Mouse (Mus musculus) kidney, embryonic 16.5 days (tissue): ENCODE results near the gene Rhox3h. TPM values are rescaled to one million over a fixed set of nuclear protein-coding genes. Genes with fewer than 3 reads are reported as not detected.

ENCODE experiments used
- polyA plus RNA-seq: library from polyadenylated mRNA; unstranded; fragments of >200 nt; fragmentation: Nextera tagmentation; extraction: Ambion mirVana; gene quantifications from 2 replicates; pipeline ENCODE4 v1.2.1, GENCODE M21; 2015

Gene Rhox3h
- polyA plus RNA-seq, 1 experiment from 2014 or later = not detected

Other genes starting within 250 kb of the Rhox3h start
- gene Rhox4b, start 236.3 kb downstream of the Rhox3h start, polyA plus RNA-seq = not detected in 2 replicates
- gene Rhox2c, start 215.1 kb downstream of the Rhox3h start, polyA plus RNA-seq = not detected in 2 replicates
- not detected in 2 replicates for gene Rhox3c, start 210.2 kb downstream of the Rhox3h start, polyA plus RNA-seq
- gene Rhox4c, start 188.4 kb downstream of the Rhox3h start, polyA plus RNA-seq = not detected in 2 replicates
- not detected in 2 replicates for gene Rhox2d, start 175.3 kb downstream of the Rhox3h start, polyA plus RNA-seq
- not detected in 2 replicates for gene Rhox4d, start 154.4 kb downstream of the Rhox3h start, polyA plus RNA-seq
- not detected in 2 replicates for gene Rhox2e, start 138.3 kb downstream of the Rhox3h start, polyA plus RNA-seq
- not detected in 2 replicates for gene Rhox3e, start 126.7 kb downstream of the Rhox3h start, polyA plus RNA-seq
- not detected in 2 replicates for gene Rhox4e, start 111.4 kb downstream of the Rhox3h start, polyA plus RNA-seq
- not detected in 2 replicates for gene Rhox2f, start 97.4 kb downstream of the Rhox3h start, polyA plus RNA-seq
- not detected in 2 replicates for gene Rhox3f, start 87.8 kb downstream of the Rhox3h start, polyA plus RNA-seq
- not detected in 2 replicates for gene Rhox4f, start 61.1 kb downstream of the Rhox3h start, polyA plus RNA-seq
- gene Rhox3g, start 40.2 kb downstream of the Rhox3h start, polyA plus RNA-seq = not detected in 2 replicates
- not detected in 2 replicates for gene Rhox2g, start 25.3 kb downstream of the Rhox3h start, polyA plus RNA-seq
- gene Rhox4g, start 17.4 kb downstream of the Rhox3h start, polyA plus RNA-seq = not detected in 2 replicates
- gene Rhox2h, start 4.5 kb upstream of the Rhox3h start, polyA plus RNA-seq = not detected in 2 replicates
- 0.90 and 1.6 TPM in 2 replicates for gene Rhox5, start 136.1 kb upstream of the Rhox3h start, polyA plus RNA-seq
- not detected in 2 replicates for gene Rhox6, start 158.1 kb upstream of the Rhox3h start, polyA plus RNA-seq
- not detected in 2 replicates for gene Rhox7a, start 162.9 kb upstream of the Rhox3h start, polyA plus RNA-seq
- not detected in 2 replicates for gene Rhox8, start 210.2 kb upstream of the Rhox3h start, polyA plus RNA-seq
- gene Rhox7b, start 228.5 kb upstream of the Rhox3h start, polyA plus RNA-seq = not detected in 2 replicates
- gene Rhox9, start 233.0 kb upstream of the Rhox3h start, polyA plus RNA-seq = not detected in 2 replicates